Mouse (Mus musculus) lung, embryonic 15.5 days (tissue): ENCODE data around the gene Scgb2b20. TPM values are rescaled to one million over a fixed set of nuclear protein-coding genes. Genes with fewer than 3 reads are reported as not detected.
"Not testable (repeated sequence)": the region's sequence is repeated elsewhere in the genome, so short reads cannot be mapped to it uniquely, and the experiment has no call there.

ENCODE experiments used
- ATAC-seq: fragments of 200-750 bp; cut with Nextera tagmentation; 2 replicates; pipeline ENCODE4 v1.8.0; 2017; ENCODE audit warnings: moderate number of reproducible peaks, borderline replicate concordance; ENCODE audit not compliant: low FRiP score, low TSS enrichment; ENCODE audit errors: extremely low read depth
- H3K27ac ChIP-seq: fragments of 300-500 bp; sonication (generic); 2 replicates; pipeline ENCODE4 v1.5.1; 2015; ENCODE audit warnings: moderate library complexity, mild to moderate bottlenecking, inconsistent platforms
- H3K27me3 ChIP-seq: fragments of 300-500 bp; sonication (generic); 2 replicates; pipeline ENCODE4 v1.6.1; 2015; ENCODE audit warnings: inconsistent platforms
- H3K36me3 ChIP-seq: fragments of 300-500 bp; sonication (generic); 2 replicates; pipeline ENCODE4 v1.6.1; 2015; ENCODE audit warnings: inconsistent platforms
- H3K4me1 ChIP-seq: fragments of 300-500 bp; sonication (generic); 2 replicates; pipeline ENCODE4 v1.6.1; 2015; ENCODE audit warnings: inconsistent platforms
- H3K4me2 ChIP-seq: fragments of 300-500 bp; sonication (generic); 2 replicates; pipeline ENCODE4 v1.6.1; 2015; ENCODE audit warnings: inconsistent platforms, mild to moderate bottlenecking, moderate library complexity
- H3K4me3 ChIP-seq: fragments of 300-500 bp; sonication (generic); 2 replicates; pipeline ENCODE4 v1.5.1; 2015; ENCODE audit warnings: mild to moderate bottlenecking, inconsistent platforms
- H3K9ac ChIP-seq: fragments of 300-500 bp; sonication (generic); 2 replicates; pipeline ENCODE4 v1.6.1; 2015; ENCODE audit warnings: inconsistent platforms
- H3K9me3 ChIP-seq: fragments of 300-500 bp; sonication (generic); 2 replicates; pipeline ENCODE4 v1.6.1; 2016; ENCODE audit warnings: inconsistent platforms
- WGBS: fragments of 180-500 bp; shearing (Covaris S2); methylation state at CpG from one replicate; pipeline ENCODE4 v1.1.7; 2015; 5-methylcytosine and 5-hydroxymethylcytosine counted together
- polyA plus RNA-seq: library from polyadenylated mRNA; unstranded; fragments of >200 nt; fragmentation: Nextera tagmentation; extraction: Ambion mirVana; gene quantifications from 2 replicates; pipeline ENCODE4 v1.2.1, GENCODE M21; 2015

Scgb2b20 gene
- not detected in 2 replicates for polyA plus RNA-seq

GRCm38 (mm10) chr7:33366222-33366621, at the start of gene Scgb2b20:
Gene Scgb2b20, minus strand, starts transcription at chr7:33366322.
- not testable (repeated sequence) for H3K36me3 ChIP-seq, ATAC-seq, H3K4me1 ChIP-seq, H3K27ac ChIP-seq, H3K9me3 ChIP-seq, H3K4me3 ChIP-seq, H3K27me3 ChIP-seq, H3K4me2 ChIP-seq, H3K9ac ChIP-seq
- WGBS, result 81% methylated on average over 2 of the region's 2 CpGs

GRCm38 (mm10) chr7:33409681-33410080, 43.6 kb upstream of the Scgb2b20 start:
- 38% methylated on average over 1 of the region's 1 CpGs for WGBS
- not testable (repeated sequence) for ATAC-seq

GRCm38 (mm10) chr7:33401650-33402049, 35.5 kb upstream of the Scgb2b20 start:
- Histone ChIP-seq H3K4me3 (no peak overlapping the region), H3K36me3 (no peaks in the 10 kb centered on the region), H3K27me3 (no peaks in the 10 kb centered on the region), H3K4me1 (no peaks in the 10 kb centered on the region), H3K9ac (no peak overlapping the region), H3K4me2 (no peak overlapping the region), H3K27ac (no peak overlapping the region), H3K9me3 (no peaks in the 10 kb centered on the region; the same call in 1 of the 2 replicates)
- WGBS, result 90% methylated on average over 1 of the region's 1 CpGs
- no peak for ATAC-seq

More at GRCm38 (mm10) chr7:33409681-33410080, 43.6 kb upstream of the Scgb2b20 start:
- H3K4me3 ChIP-seq, H3K36me3 ChIP-seq, H3K9ac ChIP-seq, H3K9me3 ChIP-seq, H3K27me3 ChIP-seq, H3K4me2 ChIP-seq, H3K27ac ChIP-seq, H3K4me1 ChIP-seq: not testable (repeated sequence)

GRCm38 (mm10) chr7:33399749-33400148, 33.6 kb upstream of the Scgb2b20 start:
- H3K36me3 ChIP-seq, H3K4me1 ChIP-seq, ATAC-seq, H3K4me2 ChIP-seq, H3K4me3 ChIP-seq, H3K9me3 ChIP-seq, H3K9ac ChIP-seq, H3K27me3 ChIP-seq, H3K27ac ChIP-seq: not testable (repeated sequence)

GRCm38 (mm10) chr7:33372934-33373333, 6.8 kb upstream of the Scgb2b20 start, which contains the start of gene Scgb1b20:
Gene Scgb1b20, plus strand, starts transcription at chr7:33373234.
- not testable (repeated sequence) for H3K9me3 ChIP-seq, H3K9ac ChIP-seq, ATAC-seq, H3K4me2 ChIP-seq, H3K27me3 ChIP-seq, H3K4me1 ChIP-seq, H3K36me3 ChIP-seq, H3K4me3 ChIP-seq, H3K27ac ChIP-seq
- 80% methylated on average over 4 of the region's 4 CpGs for WGBS

Other genes with a start within 250 kb of the Scgb2b20 start
- gene Scgb2b18, start 192.5 kb downstream of the Scgb2b20 start, polyA plus RNA-seq, result not detected in 2 replicates
- gene Scgb1b18, start 180.8 kb downstream of the Scgb2b20 start, polyA plus RNA-seq, result not detected in 2 replicates
- gene Scgb2b19, start 86.0 kb downstream of the Scgb2b20 start, polyA plus RNA-seq, result not detected in 2 replicates
- not detected in 2 replicates for gene Scgb1b19, start 79.0 kb downstream of the Scgb2b20 start, polyA plus RNA-seq
- not detected in 2 replicates for gene Scgb1b20, start 6.9 kb upstream of the Scgb2b20 start, polyA plus RNA-seq
- gene Scgb2b21, start 154.1 kb upstream of the Scgb2b20 start, polyA plus RNA-seq, result not detected in 2 replicates